Mouse (Mus musculus) gastrocnemius, adult 8-10 months (tissue): Measurements from ENCODE around the gene Gm9821. TPM values are rescaled to one million over a fixed set of nuclear protein-coding genes. Genes with fewer than 3 reads are reported as not detected.

Source experiments
- DNase-seq, 2 experiments: peaks; one replicate each; pipeline ENCODE4 v3.0.0; 2022; ENCODE audit warnings: low spot score in 2 of 2
- total RNA-seq, 4 experiments: library from RNA; stranded (reverse); gene quantifications; 2 replicates each; pipeline ENCODE4 v1.2.4; 2022

Gene Gm9821
- total RNA-seq, 4 experiments from 2014 or later, result not detected

- DNase-seq, result peak; percentile 52 to 77
These were observed 2.1 kb downstream of the Gm9821 start for GRCm38 (mm10) chr2:91947397-91948150.

GRCm38 (mm10) chr2:91948151-91948509, 2.6 kb downstream of the Gm9821 start:
- no peak for DNase-seq

GRCm38 (mm10) chr2:91948792-91949241, 3.3 kb downstream of the Gm9821 start:
- peak in 1 of 2 experiments; percentile 45 for DNase-seq

- peak in 1 of 2 experiments; percentile 62 for DNase-seq
These were observed 4.1 kb downstream of the Gm9821 start for GRCm38 (mm10) chr2:91949411-91950274.

GRCm38 (mm10) chr2:91950275-91951085, 5.0 kb downstream of the Gm9821 start:
- DNase-seq, result peak in 1 of 2 experiments; percentile 54

- DNase-seq, result peak in 1 of 2 experiments; percentile 56
These were observed 8.3 kb downstream of the Gm9821 start for GRCm38 (mm10) chr2:91953825-91954224.

- DNase-seq, result no peak
These were observed 9.7 kb downstream of the Gm9821 start for GRCm38 (mm10) chr2:91955121-91955591.

- DNase-seq, result no peak
These were observed 10.4 kb downstream of the Gm9821 start for GRCm38 (mm10) chr2:91955875-91956274.

GRCm38 (mm10) chr2:91957096-91957495, 11.6 kb downstream of the Gm9821 start:
- no peak for DNase-seq

- DNase-seq, result no peak
These were observed 12.5 kb downstream of the Gm9821 start for GRCm38 (mm10) chr2:91958049-91958448.

- peak in 1 of 2 experiments; percentile 42 for DNase-seq
These were observed 13.4 kb downstream of the Gm9821 start for GRCm38 (mm10) chr2:91958701-91959457.

- no peak for DNase-seq
These were observed 14.3 kb downstream of the Gm9821 start for GRCm38 (mm10) chr2:91959544-91960410.

GRCm38 (mm10) chr2:91960459-91960858, 15.0 kb downstream of the Gm9821 start:
- DNase-seq, result no peak

GRCm38 (mm10) chr2:91961901-91962761, 16.6 kb downstream of the Gm9821 start:
- no peak for DNase-seq

- no peak for DNase-seq
These were observed 17.4 kb downstream of the Gm9821 start for GRCm38 (mm10) chr2:91962864-91963401.

- DNase-seq, result peak; percentile 93 to 94
These were observed 18.0 kb downstream of the Gm9821 start for GRCm38 (mm10) chr2:91963443-91963932.

- DNase-seq, result no peak
These were observed 19.2 kb downstream of the Gm9821 start for GRCm38 (mm10) chr2:91964610-91965204.

GRCm38 (mm10) chr2:91965417-91965816, 19.9 kb downstream of the Gm9821 start:
- no peak for DNase-seq
